Mouse (Mus musculus) kidney, postnatal 0 days (tissue): ENCODE results near the gene Ppp1r1c. TPM values are rescaled to one million over a fixed set of nuclear protein-coding genes. Genes with fewer than 3 reads are reported as not detected.

ENCODE experiments used
- ATAC-seq: fragments of 200-750 bp; cut with Nextera tagmentation; replicated peaks from 2 replicates; pipeline ENCODE4 v1.8.0; 2017; ENCODE audit warnings: low read depth, moderate number of reproducible peaks, moderate TSS enrichment, moderate library complexity; ENCODE audit not compliant: low FRiP score
- DNase-seq: peaks from one replicate; pipeline ENCODE4 v3.0.0-alpha.2; 2016; ENCODE audit warnings: low spot score
- H3K27ac ChIP-seq: fragments of 300-500 bp; sonication (generic); 2 replicates; pipeline ENCODE4 v1.5.1; 2014; ENCODE audit warnings: mild to moderate bottlenecking
- H3K27me3 ChIP-seq: fragments of 300-500 bp; sonication (generic); 2 replicates; pipeline ENCODE4 v1.6.1; 2014; ENCODE audit warnings: low read length, mixed read lengths; ENCODE audit not compliant: insufficient read depth
- H3K36me3 ChIP-seq: fragments of 300-500 bp; sonication (generic); 2 replicates; pipeline ENCODE4 v1.6.1; 2014; ENCODE audit warnings: low read length, mixed read lengths; ENCODE audit not compliant: insufficient read depth
- H3K4me1 ChIP-seq: fragments of 300-500 bp; sonication (generic); replicated peaks from 2 replicates; pipeline ENCODE4 v1.6.1; 2014; ENCODE audit warnings: antibody characterized with exemption, low read length, mixed read lengths; ENCODE audit not compliant: insufficient read depth
- H3K4me2 ChIP-seq: fragments of 300-500 bp; sonication (generic); 2 replicates; pipeline ENCODE4 v1.6.1; 2014; ENCODE audit warnings: mild to moderate bottlenecking, low read length, moderate library complexity, mixed read lengths
- H3K4me3 ChIP-seq: fragments of 300-500 bp; sonication (generic); replicated peaks from 2 replicates; pipeline ENCODE4 v1.5.1; 2014; ENCODE audit warnings: low read depth, low read length
- H3K9ac ChIP-seq: fragments of 300-500 bp; sonication (generic); 2 replicates; pipeline ENCODE4 v1.6.1; 2014; ENCODE audit warnings: low read depth, low read length
- H3K9me3 ChIP-seq: fragments of 300-500 bp; sonication (generic); replicated peaks from 2 replicates; pipeline ENCODE4 v1.6.1; 2016; ENCODE audit warnings: low read length, inconsistent platforms, mixed read lengths
- CTCF ChIP-seq: IDR thresholded peaks from 2 replicates; pipeline ENCODE4 v1.5.1; 2016; ENCODE audit warnings: antibody characterized with exemption, low read depth, mild to moderate bottlenecking, moderate library complexity
- WGBS: fragments of 180-500 bp; shearing (Covaris S2); extraction: QIAGEN DNeasy Blood & Tissue Kit; methylation state at CpG from one replicate; pipeline ENCODE4 v1.1.7; 2014; 5-methylcytosine and 5-hydroxymethylcytosine counted together
- polyA plus RNA-seq: library from polyadenylated mRNA; unstranded; fragments of >200 nt; fragmentation: Nextera tagmentation; extraction: Ambion mirVana; gene quantifications from 2 replicates; pipeline ENCODE4 v1.2.1, GENCODE M21; 2015

The Ppp1r1c gene
- polyA plus RNA-seq, 1 experiment from 2014 or later = 0.16 TPM

- H3K27ac ChIP-seq = no peak overlapping the region
- H3K36me3 ChIP-seq = no peaks in the 10 kb centered on the region
- DNase-seq (no peak), ATAC-seq (no peak)
- no peaks in the 10 kb centered on the region for H3K4me1 ChIP-seq
- no peaks in the 10 kb centered on the region for H3K9me3 ChIP-seq
- no peak overlapping the region for H3K4me3 ChIP-seq
- no peaks in the 10 kb centered on the region for H3K27me3 ChIP-seq
- WGBS = 82% methylated on average over 10 of the region's 10 CpGs
- H3K9ac ChIP-seq = no peak overlapping the region
- no peak for TF ChIP-seq CTCF
- no peak overlapping the region for H3K4me2 ChIP-seq
Observed at GRCm38 (mm10) chr2:79696478-79697230, 10.9 kb upstream of the Ppp1r1c start.

GRCm38 (mm10) chr2:79698166-79698565 is 9.4 kb upstream of the Ppp1r1c start:
- 55% methylated on average over 2 of the region's 2 CpGs for whole genome bisulfite sequencing
- no peak for ATAC-seq
- TF ChIP-seq CTCF = no peak

GRCm38 (mm10) chr2:79704773-79705172 is 2.8 kb upstream of the Ppp1r1c start:
- H3K9me3 ChIP-seq = no peaks in the 10 kb centered on the region
- H3K9ac ChIP-seq = no peak overlapping the region
- H3K27me3 ChIP-seq = no peaks in the 10 kb centered on the region
- WGBS = 85% methylated on average over 2 of the region's 2 CpGs
- no peak overlapping the region for H3K27ac ChIP-seq
- no peak for TF ChIP-seq CTCF
- no peaks in the 10 kb centered on the region for H3K4me1 ChIP-seq
- ATAC-seq (no peak), DNase-seq (no peak)
- no peak overlapping the region for H3K4me3 ChIP-seq
- H3K36me3 ChIP-seq = no peaks in the 10 kb centered on the region
- no peak overlapping the region for H3K4me2 ChIP-seq

More at GRCm38 (mm10) chr2:79698166-79698565, 9.4 kb upstream of the Ppp1r1c start:
- Histone ChIP-seq H3K4me1 (no peaks in the 10 kb centered on the region), H3K27ac (no peak overlapping the region), H3K4me2 (no peak overlapping the region), H3K4me3 (no peak overlapping the region), H3K36me3 (no peaks in the 10 kb centered on the region), H3K27me3 (no peaks in the 10 kb centered on the region), H3K9me3 (no peaks in the 10 kb centered on the region), H3K9ac (no peak overlapping the region)
- DNase-seq = no peak

GRCm38 (mm10) chr2:79713662-79714091 is 6.1 kb downstream of the Ppp1r1c start:
- 25% methylated on average over 3 of the region's 3 CpGs for WGBS
- no peak for TF ChIP-seq CTCF

GRCm38 (mm10) chr2:79714745-79715144 is 7.2 kb downstream of the Ppp1r1c start:
- 70% methylated on average over 6 of the region's 6 CpGs for WGBS

More at GRCm38 (mm10) chr2:79713662-79714091, 6.1 kb downstream of the Ppp1r1c start:
- Histone ChIP-seq H3K4me3 (no peak overlapping the region), H3K4me1 (no peaks in the 10 kb centered on the region), H3K9ac (no peak overlapping the region), H3K9me3 (no peaks in the 10 kb centered on the region), H3K27ac (no peak overlapping the region), H3K36me3 (no peaks in the 10 kb centered on the region), H3K4me2 (no peak overlapping the region), H3K27me3 (no peaks in the 10 kb centered on the region)
- ATAC-seq (no peak), DNase-seq (peak; percentile 70)

GRCm38 (mm10) chr2:79715925-79716324 is 8.3 kb downstream of the Ppp1r1c start:
- H3K27ac ChIP-seq = no peak overlapping the region
- ATAC-seq (no peak), DNase-seq (peak; percentile 11)
- no peak overlapping the region for H3K9ac ChIP-seq
- no peaks in the 10 kb centered on the region for H3K27me3 ChIP-seq
- no peak overlapping the region for H3K4me3 ChIP-seq
- no peaks in the 10 kb centered on the region for H3K9me3 ChIP-seq
- no peak overlapping the region for H3K4me2 ChIP-seq
- WGBS = 71% methylated on average over 2 of the region's 2 CpGs
- no peak for TF ChIP-seq CTCF
- H3K36me3 ChIP-seq = no peaks in the 10 kb centered on the region
- H3K4me1 ChIP-seq = no peaks in the 10 kb centered on the region

More at GRCm38 (mm10) chr2:79714745-79715144, 7.2 kb downstream of the Ppp1r1c start:
- Histone ChIP-seq H3K36me3 (no peaks in the 10 kb centered on the region), H3K9me3 (no peaks in the 10 kb centered on the region), H3K4me2 (no peak overlapping the region), H3K4me1 (no peaks in the 10 kb centered on the region), H3K27me3 (no peaks in the 10 kb centered on the region), H3K4me3 (no peak overlapping the region), H3K9ac (no peak overlapping the region), H3K27ac (no peak overlapping the region)
- ATAC-seq (no peak), DNase-seq (no peak)
- TF ChIP-seq CTCF = no peak
